Mouse (Mus musculus) intestine, postnatal 0 days (tissue): ENCODE measurements around the gene Rnf150. TPM values are rescaled to one million over a fixed set of nuclear protein-coding genes. Genes with fewer than 3 reads are reported as not detected.

Experiments used
- ATAC-seq: fragments of 200-750 bp; cut with Nextera tagmentation; 2 replicates; pipeline ENCODE4 v1.8.0; 2017; ENCODE audit warnings: mild to moderate bottlenecking, moderate TSS enrichment, moderate library complexity
- H3K27ac ChIP-seq: fragments of 300-500 bp; sonication (generic); 2 replicates; pipeline ENCODE4 v1.5.1; 2014; ENCODE audit warnings: mild to moderate bottlenecking, low read depth, low read length, moderate library complexity
- H3K27me3 ChIP-seq: fragments of 300-500 bp; sonication (generic); replicated peaks from 2 replicates; pipeline ENCODE4 v1.6.1; 2014; ENCODE audit warnings: low read length, mixed read lengths; ENCODE audit not compliant: control insufficient read depth, insufficient read depth
- H3K36me3 ChIP-seq: fragments of 300-500 bp; sonication (generic); 2 replicates; pipeline ENCODE4 v1.6.1; 2014; ENCODE audit warnings: mild to moderate bottlenecking, moderate library complexity; ENCODE audit not compliant: control insufficient read depth, insufficient read depth
- H3K4me1 ChIP-seq: fragments of 300-500 bp; sonication (generic); replicated peaks from 2 replicates; pipeline ENCODE4 v1.6.1; 2014; ENCODE audit warnings: antibody characterized with exemption, low read length, mixed read lengths; ENCODE audit not compliant: control insufficient read depth, insufficient read depth
- H3K4me2 ChIP-seq: fragments of 300-500 bp; sonication (generic); replicated peaks from 2 replicates; pipeline ENCODE4 v1.6.1; 2014; ENCODE audit warnings: low read depth, mild to moderate bottlenecking, moderate library complexity
- H3K4me3 ChIP-seq: fragments of 300-500 bp; sonication (generic); 2 replicates; pipeline ENCODE4 v1.5.1; 2014; ENCODE audit warnings: low read depth, low read length
- H3K9ac ChIP-seq: fragments of 300-500 bp; sonication (generic); 2 replicates; pipeline ENCODE4 v1.6.1; 2014; ENCODE audit warnings: mild to moderate bottlenecking, low read depth, low read length
- H3K9me3 ChIP-seq: fragments of 300-500 bp; sonication (generic); 2 replicates; pipeline ENCODE4 v1.6.1; 2016; ENCODE audit warnings: mixed run types; ENCODE audit not compliant: control insufficient read depth
- CTCF ChIP-seq: sonication (generic); IDR thresholded peaks from 2 replicates; pipeline ENCODE4 v1.5.1; 2016; ENCODE audit warnings: low read depth, mild to moderate bottlenecking, control low read depth, antibody characterized with exemption, moderate library complexity
- WGBS: fragments of 180-500 bp; shearing (Covaris S2); extraction: QIAGEN DNeasy Blood & Tissue Kit; methylation state at CpG from one replicate; pipeline ENCODE4 v1.1.7; 2014; 5-methylcytosine and 5-hydroxymethylcytosine counted together
- polyA plus RNA-seq: library from polyadenylated mRNA; unstranded; fragments of >200 nt; fragmentation: Nextera tagmentation; extraction: Ambion mirVana; gene quantifications from 2 replicates; pipeline ENCODE4 v1.2.1, GENCODE M21; 2015

The Rnf150 gene
- polyA plus RNA-seq, 1 experiment from 2014 or later = 0.53 TPM

DNA sequence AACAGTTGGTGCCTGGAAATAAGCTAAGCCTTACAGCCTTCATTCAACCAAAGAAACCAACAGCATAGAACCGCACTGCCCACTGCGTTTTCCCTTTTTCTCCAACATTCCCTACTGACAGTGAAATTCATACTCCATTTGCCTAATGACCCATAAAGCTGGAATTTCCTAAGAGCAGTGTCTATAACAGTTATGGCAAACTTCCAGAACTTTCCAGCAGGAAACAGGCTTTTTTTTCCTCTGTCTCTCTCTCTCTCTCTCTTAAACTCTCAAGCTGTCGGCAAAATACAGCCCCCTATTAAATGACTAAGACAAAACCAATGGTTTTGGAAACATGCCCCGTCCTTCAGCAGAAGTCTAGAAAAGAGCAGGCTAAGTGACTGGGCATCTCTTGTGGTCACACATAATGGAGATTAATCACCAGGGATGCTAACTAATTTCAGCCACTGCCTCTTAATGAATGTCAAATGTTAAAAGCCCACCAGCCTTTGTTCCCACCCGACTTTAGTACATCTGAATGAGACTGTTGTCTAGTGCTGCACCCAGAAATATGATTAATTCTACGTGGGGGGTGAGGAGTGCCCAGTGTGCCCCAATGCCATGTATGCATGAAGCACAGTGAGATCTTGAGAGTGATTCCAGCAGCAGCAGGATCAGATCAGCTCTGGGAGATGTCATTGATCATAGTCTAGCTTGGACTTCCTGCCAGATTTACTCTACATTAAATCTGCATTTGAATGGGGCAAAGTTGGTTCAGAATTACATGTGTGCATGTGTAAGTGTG is 80.3 kb downstream of the Rnf150 start:
- Histone ChIP-seq H3K9ac (no peak overlapping the region), H3K27ac (no peak overlapping the region), H3K9me3 (no peaks in the 10 kb centered on the region), H3K4me2 (no peak overlapping the region), H3K36me3 (no peaks in the 10 kb centered on the region), H3K4me1 (no peaks in the 10 kb centered on the region), H3K27me3 (no peaks in the 10 kb centered on the region), H3K4me3 (no peak overlapping the region)
- no peak for TF ChIP-seq CTCF
- 52% methylated on average over 6 of the region's 6 CpGs for WGBS
- no peak for ATAC-seq

GRCm38 (mm10) chr8:82945867-82946266 is 82.7 kb downstream of the Rnf150 start:
- 78% methylated on average over 3 of the region's 3 CpGs for WGBS
- H3K36me3 ChIP-seq = no peaks in the 10 kb centered on the region
- TF ChIP-seq CTCF = no peak

DNA sequence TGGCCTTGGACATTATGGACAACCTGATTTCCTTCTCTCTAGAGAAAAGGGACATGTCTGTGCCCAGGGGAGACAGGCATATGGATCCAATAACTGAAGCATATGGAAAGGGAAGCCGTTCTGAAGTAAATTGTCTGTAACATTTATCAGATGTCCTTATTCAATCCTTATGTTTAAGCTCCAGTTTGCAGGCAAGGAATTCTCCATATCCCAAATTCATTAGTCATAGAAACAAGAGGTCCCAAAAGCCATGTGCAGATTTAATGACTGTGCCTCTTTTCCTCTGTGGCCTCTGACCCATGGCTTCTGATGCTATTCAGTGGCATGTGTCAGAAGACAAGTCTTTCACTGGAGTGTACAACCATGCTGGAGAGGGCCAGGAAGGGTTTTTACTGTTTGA is 83.5 kb downstream of the Rnf150 start:
- no peak overlapping the region for H3K4me3 ChIP-seq
- H3K4me1 ChIP-seq = no peaks in the 10 kb centered on the region
- TF ChIP-seq CTCF = no peak
- H3K27ac ChIP-seq = no peak overlapping the region
- H3K36me3 ChIP-seq = no peaks in the 10 kb centered on the region
- H3K9me3 ChIP-seq = no peaks in the 10 kb centered on the region
- ATAC-seq = no peak
- H3K4me2 ChIP-seq = no peak overlapping the region
- 80% methylated on average over 1 of the region's 1 CpGs for WGBS
- H3K9ac ChIP-seq = no peak overlapping the region
- H3K27me3 ChIP-seq = no peaks in the 10 kb centered on the region

More at GRCm38 (mm10) chr8:82945867-82946266, 82.7 kb downstream of the Rnf150 start:
- Histone ChIP-seq H3K4me2 (no peak overlapping the region), H3K9ac (no peak overlapping the region), H3K27ac (no peak overlapping the region), H3K27me3 (no peaks in the 10 kb centered on the region), H3K9me3 (no peaks in the 10 kb centered on the region), H3K4me1 (no peaks in the 10 kb centered on the region), H3K4me3 (no peak overlapping the region)
- ATAC-seq = no peak

DNA sequence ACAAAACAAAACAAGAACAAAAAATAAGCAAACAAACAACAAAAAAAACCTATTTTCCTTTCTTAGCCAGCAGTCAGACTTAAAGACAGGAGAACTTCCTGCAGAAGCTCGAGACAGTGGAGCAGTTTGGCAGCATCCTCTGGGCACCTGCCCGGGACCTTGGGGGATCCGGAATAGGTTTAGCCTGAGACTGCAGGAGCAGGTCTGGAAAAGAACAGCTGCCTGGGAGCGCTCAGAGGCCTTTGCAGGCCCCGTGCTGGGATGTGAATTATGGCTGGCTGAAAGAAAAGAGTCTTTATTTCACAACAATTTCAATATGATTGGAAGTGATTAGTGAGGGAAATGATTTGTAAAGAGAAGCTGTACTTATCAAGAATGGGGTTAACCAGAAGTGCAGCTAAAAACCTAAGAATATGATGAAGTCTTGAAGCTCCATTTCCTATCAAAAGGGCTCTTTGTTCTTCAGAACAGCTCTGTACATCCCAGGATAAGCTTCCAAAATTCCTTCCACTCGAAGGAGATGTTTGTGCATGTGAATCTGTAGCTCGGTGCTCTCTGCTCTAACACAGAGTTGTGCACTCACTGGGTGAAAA is 92.1 kb downstream of the Rnf150 start:
- no peaks in the 10 kb centered on the region for H3K9me3 ChIP-seq
- no peak overlapping the region for H3K9ac ChIP-seq
- H3K36me3 ChIP-seq = no peaks in the 10 kb centered on the region
- WGBS = 67% methylated on average over 7 of the region's 7 CpGs
- no peak for TF ChIP-seq CTCF
- no peaks in the 10 kb centered on the region; the same call in 1 of the 2 replicates for H3K4me1 ChIP-seq
- H3K4me2 ChIP-seq = no peak overlapping the region
- no peaks in the 10 kb centered on the region for H3K27me3 ChIP-seq
- H3K4me3 ChIP-seq = no peak overlapping the region
- ATAC-seq = no peak
- no peak overlapping the region for H3K27ac ChIP-seq

DNA sequence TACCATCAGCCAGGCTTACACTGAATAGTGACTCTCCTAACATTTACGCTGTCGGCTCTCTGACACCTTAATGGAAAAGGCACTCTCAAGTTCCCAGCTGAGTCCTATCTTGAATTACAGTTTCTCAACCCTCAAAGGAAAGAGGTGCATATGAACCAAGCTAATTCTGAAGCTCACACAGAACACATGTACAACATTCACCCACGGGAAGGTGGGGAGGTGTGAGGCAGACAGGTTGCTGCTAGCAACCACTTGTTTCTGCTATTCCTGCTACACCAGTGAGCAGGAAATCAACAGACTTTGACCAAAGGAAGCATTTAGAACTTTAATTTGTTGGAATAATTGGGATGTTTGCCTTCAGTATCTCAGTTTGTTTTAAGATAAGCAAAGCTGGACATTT is 96.3 kb downstream of the Rnf150 start:
- Histone ChIP-seq H3K4me1 (no peaks in the 10 kb centered on the region; the same call in 1 of the 2 replicates), H3K9me3 (no peaks in the 10 kb centered on the region), H3K9ac (no peak overlapping the region), H3K36me3 (no peaks in the 10 kb centered on the region), H3K27me3 (no peaks in the 10 kb centered on the region), H3K4me2 (no peak overlapping the region), H3K27ac (no peak overlapping the region), H3K4me3 (no peak overlapping the region)
- no peak for TF ChIP-seq CTCF
- 50% methylated on average over 3 of the region's 3 CpGs for WGBS
- no peak for ATAC-seq

- Histone ChIP-seq H3K27ac (no peak overlapping the region), H3K9me3 (no peaks in the 10 kb centered on the region), H3K4me1 (no peaks in the 10 kb centered on the region; the same call in 1 of the 2 replicates), H3K4me3 (no peak overlapping the region), H3K27me3 (no peaks in the 10 kb centered on the region), H3K9ac (no peak overlapping the region), H3K4me2 (no peak overlapping the region), H3K36me3 (no peaks in the 10 kb centered on the region)
- WGBS = 36% methylated on average over 2 of the region's 2 CpGs
- peak; percentile 41; the same call in 1 of the 2 replicates for ATAC-seq
- no peak for TF ChIP-seq CTCF
Observed at GRCm38 (mm10) chr8:82959980-82960610, 96.9 kb downstream of the Rnf150 start.
